Mouse (Mus musculus): ENCODE measurements around the gene Agtr1b. TPM values are rescaled to one million over a fixed set of nuclear protein-coding genes. Genes with fewer than 3 reads are reported as not detected.

Agtr1b gene
- 0.08 and 0.10 TPM in 2 replicates for polyA plus RNA-seq (2012; rRNA removed)

DNA sequence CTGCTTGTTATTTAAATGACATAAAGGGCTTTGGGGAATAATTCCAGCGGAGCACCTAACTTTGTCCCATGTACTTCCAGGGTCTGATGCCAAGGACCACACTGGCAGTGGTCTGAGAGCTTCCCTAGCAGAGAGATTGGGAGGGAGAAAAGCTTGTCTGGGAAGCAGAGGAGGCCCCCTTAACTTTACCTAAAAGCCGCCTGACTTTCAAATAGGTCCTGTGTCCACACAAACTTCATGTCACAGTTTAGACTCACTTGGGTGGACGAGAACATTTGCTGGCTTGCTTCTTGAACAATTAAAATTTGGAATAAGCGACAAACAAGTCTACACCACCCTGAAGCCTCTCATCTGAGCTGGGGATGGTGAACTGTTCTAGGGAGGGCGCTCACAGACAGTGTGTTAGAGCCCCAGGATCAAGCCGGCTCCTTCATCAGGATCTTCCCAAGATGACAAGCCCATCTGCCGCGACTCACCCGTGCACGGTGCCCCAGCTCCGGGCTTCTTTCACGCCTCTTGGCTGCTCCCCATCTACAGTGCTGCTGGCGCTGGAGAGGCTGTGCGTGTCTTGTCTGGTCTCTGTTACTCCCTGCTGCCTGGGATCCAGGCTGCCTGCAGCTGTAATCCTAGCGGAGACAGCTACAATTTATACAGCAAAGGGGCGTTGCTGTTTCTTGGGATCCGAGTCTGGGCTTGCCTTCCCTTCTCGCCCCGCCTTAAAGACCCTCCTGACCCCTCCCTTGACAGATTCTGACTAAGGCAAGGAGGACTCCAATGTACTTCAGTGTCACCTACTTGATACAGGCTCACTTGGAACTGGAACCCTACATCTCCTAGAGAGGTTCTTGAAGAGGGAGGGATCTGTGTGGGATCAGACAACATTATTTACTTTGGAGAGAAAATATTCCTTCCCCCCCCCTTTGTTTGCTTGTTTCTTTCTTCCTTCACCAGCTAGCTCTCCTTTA lies at the start of gene Agtr1b:
TSS of gene Agtr1b (minus strand) at position 620 of the 965 bp plus-strand sequence.
- H3K4me1 ChIP-seq (ENCODE audit: control insufficient read depth, insufficient read depth, low read length): no peaks in the 10 kb centered on the region
- H3K4me3 ChIP-seq (replicated peaks; ENCODE audit: insufficient read depth, low read depth, low read length): no peak within 1 kb of the TSS
- WGBS: 7% methylated on average over 19 of the region's 19 CpGs
- TF ChIP-seq POLR2A (IDR thresholded peaks at IDR 0.05; ENCODE audit: borderline replicate concordance, insufficient read depth, low read length) (no peak), CTCF (IDR thresholded peaks at IDR 0.05; ENCODE audit: borderline replicate concordance, insufficient read depth, low read depth, low read length) (no peak)
- no peak within 1 kb of the TSS for H3K27ac ChIP-seq (ENCODE audit: insufficient read depth, low read length)
- no peaks in the 10 kb centered on the region for H3K27me3 ChIP-seq (ENCODE audit: control insufficient read depth, insufficient read depth, low read length)
- no peak for DNase-seq

DNA sequence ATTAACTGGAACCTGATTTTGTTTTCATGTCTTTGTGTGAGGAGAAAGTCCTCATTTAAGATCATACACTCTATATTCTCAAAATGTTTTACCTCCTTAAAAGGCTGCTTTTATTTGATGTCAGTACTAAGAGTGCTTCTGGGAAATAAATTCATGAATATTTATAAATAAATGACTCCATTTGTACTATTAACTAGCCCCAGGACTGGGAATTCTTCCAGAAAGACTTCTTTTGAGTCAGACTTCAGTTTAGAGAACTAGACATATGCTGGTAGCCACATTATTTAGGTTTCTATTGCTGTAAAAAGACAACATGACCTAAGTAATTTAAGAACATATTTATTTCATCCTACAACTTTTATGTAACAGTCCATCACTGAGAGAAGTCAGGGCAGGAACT lies 13.4 kb downstream of the Agtr1b start:
- no peak for DNase-seq
- Histone ChIP-seq H3K4me1 (ENCODE audit: control insufficient read depth, insufficient read depth, low read length) (no peaks in the 10 kb centered on the region), H3K27ac (ENCODE audit: insufficient read depth, low read length) (no peak overlapping the region), H3K27me3 (ENCODE audit: control insufficient read depth, insufficient read depth, low read length) (no peaks in the 10 kb centered on the region), H3K4me3 (replicated peaks; ENCODE audit: insufficient read depth, low read depth, low read length) (no peak overlapping the region)
- no peak for TF ChIP-seq CTCF (IDR thresholded peaks at IDR 0.05; ENCODE audit: borderline replicate concordance, insufficient read depth, low read depth, low read length)

DNA sequence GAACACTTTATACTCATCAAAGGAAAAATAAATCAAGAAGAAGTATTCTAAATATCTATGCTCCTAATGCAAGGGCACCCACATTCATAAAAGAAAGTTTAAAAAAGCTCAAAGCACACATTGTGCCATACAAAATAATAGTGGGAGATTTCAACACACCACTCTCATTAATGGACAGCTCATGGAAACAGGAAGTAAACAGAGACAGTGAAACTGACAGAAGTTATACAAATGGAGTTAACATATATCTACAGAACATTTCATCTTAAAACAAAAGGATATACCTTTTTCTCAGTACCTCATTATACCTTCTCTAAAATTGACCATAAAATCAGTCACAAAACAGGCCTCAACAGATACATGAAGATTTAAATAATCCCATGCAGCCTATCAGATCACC lies 18.8 kb downstream of the Agtr1b start:
- TF ChIP-seq POLR2A (IDR thresholded peaks at IDR 0.05; ENCODE audit: borderline replicate concordance, insufficient read depth, low read length): no peak
- no peak for TF ChIP-seq CTCF (IDR thresholded peaks at IDR 0.05; ENCODE audit: borderline replicate concordance, insufficient read depth, low read depth, low read length)
- no peak for DNase-seq
- H3K27ac ChIP-seq (ENCODE audit: insufficient read depth, low read length): no peak overlapping the region
- no peak overlapping the region for H3K4me3 ChIP-seq (replicated peaks; ENCODE audit: insufficient read depth, low read depth, low read length)
- no peaks in the 10 kb centered on the region for H3K4me1 ChIP-seq (ENCODE audit: control insufficient read depth, insufficient read depth, low read length)
- H3K27me3 ChIP-seq (ENCODE audit: control insufficient read depth, insufficient read depth, low read length): no peaks in the 10 kb centered on the region

DNA sequence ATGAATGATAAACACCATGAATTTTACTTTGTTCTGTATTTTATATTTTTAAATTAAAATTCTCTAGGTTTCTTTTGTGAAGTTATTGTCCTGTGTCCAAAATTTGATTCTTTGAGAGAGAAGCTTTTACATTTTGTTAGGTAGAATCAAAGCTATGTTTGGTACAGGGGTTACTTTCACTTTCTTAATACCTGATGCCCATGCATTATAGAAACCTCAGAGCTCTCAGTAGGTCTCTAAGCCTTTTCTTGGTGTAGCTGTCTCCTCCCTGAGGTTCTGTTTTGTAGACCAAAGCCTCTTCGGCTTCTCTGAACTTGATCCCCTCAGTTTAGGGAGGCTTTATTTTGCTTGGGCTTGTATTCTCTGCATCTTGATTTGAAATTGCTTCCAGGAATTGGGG lies 26.6 kb downstream of the Agtr1b start:
- Histone ChIP-seq H3K27me3 (ENCODE audit: control insufficient read depth, insufficient read depth, low read length) (no peaks in the 10 kb centered on the region), H3K4me3 (replicated peaks; ENCODE audit: insufficient read depth, low read depth, low read length) (no peak overlapping the region), H3K4me1 (ENCODE audit: control insufficient read depth, insufficient read depth, low read length) (no peaks in the 10 kb centered on the region), H3K27ac (ENCODE audit: insufficient read depth, low read length) (no peak overlapping the region)
- TF ChIP-seq POLR2A (IDR thresholded peaks at IDR 0.05; ENCODE audit: borderline replicate concordance, insufficient read depth, low read length) (no peak), CTCF (IDR thresholded peaks at IDR 0.05; ENCODE audit: borderline replicate concordance, insufficient read depth, low read depth, low read length) (no peak)
- 95% methylated on average over 1 of the region's 1 CpGs for WGBS
- DNase-seq: no peak

DNA sequence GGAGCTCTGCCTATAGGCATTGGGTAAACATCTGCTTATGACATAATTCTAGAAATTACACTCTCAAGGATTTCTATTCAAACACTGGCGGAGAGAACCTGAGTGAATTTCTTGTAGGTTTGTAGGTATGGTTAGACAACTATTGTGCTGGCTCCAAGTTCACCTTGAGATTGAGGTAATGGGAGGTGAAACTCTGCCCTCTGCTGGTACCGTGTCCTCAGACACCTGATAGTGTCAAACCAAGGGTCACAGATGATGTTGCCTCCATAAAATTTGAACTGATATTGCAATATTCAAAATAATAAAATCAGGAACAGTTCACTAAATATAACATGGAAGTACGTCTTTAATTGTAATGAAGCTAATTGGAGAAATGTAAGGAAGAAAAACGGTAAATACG lies 32.3 kb downstream of the Agtr1b start:
- Histone ChIP-seq H3K4me1 (ENCODE audit: control insufficient read depth, insufficient read depth, low read length) (no peaks in the 10 kb centered on the region), H3K4me3 (replicated peaks; ENCODE audit: insufficient read depth, low read depth, low read length) (no peak overlapping the region), H3K27me3 (ENCODE audit: control insufficient read depth, insufficient read depth, low read length) (no peaks in the 10 kb centered on the region), H3K27ac (ENCODE audit: insufficient read depth, low read length) (no peak overlapping the region)
- 72% methylated on average over 5 of the region's 5 CpGs for WGBS
- no peak for DNase-seq
- no peak for TF ChIP-seq CTCF (IDR thresholded peaks at IDR 0.05; ENCODE audit: borderline replicate concordance, insufficient read depth, low read depth, low read length)
- TF ChIP-seq POLR2A (IDR thresholded peaks at IDR 0.05; ENCODE audit: borderline replicate concordance, insufficient read depth, low read length): no peak

DNA sequence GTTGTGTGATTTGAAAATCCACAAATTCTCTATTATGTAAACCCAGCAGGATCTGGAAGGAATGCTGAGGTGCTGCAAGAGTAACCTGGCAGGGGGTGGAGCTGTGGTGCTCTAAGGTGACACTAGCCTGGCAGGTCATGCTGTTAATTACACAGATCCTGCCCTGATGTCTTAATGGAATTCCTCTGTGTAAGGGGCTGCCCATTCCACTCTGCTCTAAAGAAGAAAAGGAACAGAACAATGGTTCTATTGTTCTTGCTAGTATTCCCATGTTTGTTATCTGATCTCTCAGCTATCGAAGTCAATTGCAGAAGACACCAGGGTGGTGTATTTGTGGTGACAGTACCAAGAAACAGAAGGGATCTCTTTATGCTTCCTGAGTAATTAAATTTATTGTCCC lies 49.7 kb downstream of the Agtr1b start:
- Histone ChIP-seq H3K27me3 (ENCODE audit: control insufficient read depth, insufficient read depth, low read length) (no peaks in the 10 kb centered on the region), H3K27ac (ENCODE audit: insufficient read depth, low read length) (no peak overlapping the region), H3K4me1 (ENCODE audit: control insufficient read depth, insufficient read depth, low read length) (no peaks in the 10 kb centered on the region), H3K4me3 (replicated peaks; ENCODE audit: insufficient read depth, low read depth, low read length) (no peak overlapping the region)
- WGBS: 2% methylated on average over 1 of the region's 1 CpGs
- DNase-seq: no peak
- TF ChIP-seq CTCF (IDR thresholded peaks at IDR 0.05; ENCODE audit: borderline replicate concordance, insufficient read depth, low read depth, low read length) (no peak), POLR2A (IDR thresholded peaks at IDR 0.05; ENCODE audit: borderline replicate concordance, insufficient read depth, low read length) (no peak)

DNA sequence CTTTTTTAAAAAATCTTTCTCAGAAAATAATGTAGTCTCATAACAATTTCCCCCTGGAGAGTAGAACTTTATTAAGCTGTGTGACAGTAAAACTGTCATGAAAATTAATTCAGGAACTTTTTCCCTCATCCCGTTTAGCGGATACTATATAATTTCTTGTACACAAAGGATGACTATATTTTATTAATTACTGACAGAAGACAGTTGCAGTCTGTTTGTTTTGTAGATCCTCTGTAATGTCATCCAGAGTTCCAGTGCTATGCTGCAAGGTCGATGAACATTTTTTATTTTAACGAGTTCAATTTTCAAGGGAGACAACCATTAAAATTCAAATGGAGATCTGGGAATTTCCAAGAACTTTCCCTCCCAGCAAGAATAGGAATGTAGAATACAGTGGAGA lies 57.8 kb downstream of the Agtr1b start:
- no peaks in the 10 kb centered on the region for H3K4me1 ChIP-seq (ENCODE audit: control insufficient read depth, insufficient read depth, low read length)
- WGBS: 91% methylated on average over 4 of the region's 4 CpGs
- no peak for DNase-seq
- no peak overlapping the region for H3K4me3 ChIP-seq (replicated peaks; ENCODE audit: insufficient read depth, low read depth, low read length)
- no peak for TF ChIP-seq POLR2A (IDR thresholded peaks at IDR 0.05; ENCODE audit: borderline replicate concordance, insufficient read depth, low read length)
- no peak for TF ChIP-seq CTCF (IDR thresholded peaks at IDR 0.05; ENCODE audit: borderline replicate concordance, insufficient read depth, low read depth, low read length)
- H3K27me3 ChIP-seq (ENCODE audit: control insufficient read depth, insufficient read depth, low read length): no peaks in the 10 kb centered on the region
- no peak overlapping the region for H3K27ac ChIP-seq (ENCODE audit: insufficient read depth, low read length)

DNA sequence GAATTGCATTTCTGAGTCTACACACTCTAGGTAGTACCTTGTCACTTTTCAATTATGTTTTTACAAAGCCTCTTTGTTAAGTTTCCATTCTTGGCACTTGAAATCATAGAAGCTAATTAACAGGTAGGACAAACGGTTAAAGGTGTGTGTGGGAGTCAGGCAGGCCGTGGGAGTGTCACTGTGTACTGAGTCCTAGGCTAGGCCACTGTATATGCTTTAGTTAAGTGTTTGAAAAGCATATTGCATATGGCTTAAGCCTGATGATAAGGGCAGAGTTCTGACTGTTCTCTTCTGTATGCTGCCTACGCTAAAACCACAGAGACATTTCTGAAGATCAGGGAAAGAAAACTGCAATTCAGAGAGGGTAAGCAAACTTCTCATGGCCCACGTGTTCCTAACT lies 59.7 kb downstream of the Agtr1b start:
- H3K4me3 ChIP-seq (replicated peaks; ENCODE audit: insufficient read depth, low read depth, low read length): no peak overlapping the region
- DNase-seq: no peak
- no peaks in the 10 kb centered on the region for H3K27me3 ChIP-seq (ENCODE audit: control insufficient read depth, insufficient read depth, low read length)
- no peaks in the 10 kb centered on the region for H3K4me1 ChIP-seq (ENCODE audit: control insufficient read depth, insufficient read depth, low read length)
- WGBS: 81% methylated on average over 4 of the region's 4 CpGs
- no peak for TF ChIP-seq POLR2A (IDR thresholded peaks at IDR 0.05; ENCODE audit: borderline replicate concordance, insufficient read depth, low read length)
- TF ChIP-seq CTCF (IDR thresholded peaks at IDR 0.05; ENCODE audit: borderline replicate concordance, insufficient read depth, low read depth, low read length): no peak
- H3K27ac ChIP-seq (ENCODE audit: insufficient read depth, low read length): no peak overlapping the region

All from cerebellum, adult 2 months (tissue).